Mouse (Mus musculus) heart, postnatal 0 days (tissue): ENCODE data around the gene Il3.

Source experiments
- CTCF ChIP-seq: IDR thresholded peaks from 2 replicates; pipeline ENCODE4 v1.5.1; 2016; ENCODE audit warnings: antibody characterized with exemption, control low read depth, low read depth
- EP300 ChIP-seq: IDR thresholded peaks from 2 replicates; pipeline ENCODE4 v1.6.1; 2016; ENCODE audit warnings: antibody characterized with exemption, low read depth

GRCm38 (mm10) chr11:54267177-54267576 is at the start of gene Il3:
- TF ChIP-seq CTCF (no peak), EP300 (no peak)
